Mouse (Mus musculus) megakaryocyte, embryonic 14.5 days (primary cell): ENCODE results near the gene Lingo1.

ENCODE experiments used
- FLI1 ChIP-seq: IDR thresholded peaks from 2 replicates; pipeline ENCODE4 v1.6.1; 2012; ENCODE audit warnings: low read length, inconsistent platforms, mixed read lengths
- GATA1 ChIP-seq: IDR thresholded peaks from 3 replicates; pipeline ENCODE4 v1.6.1; 2012; ENCODE audit warnings: mixed read lengths, low read length, inconsistent platforms, borderline replicate concordance

- TF ChIP-seq FLI1 (no peak), GATA1 (no peak)
Observed at GRCm38 (mm10) chr9:56581016-56581415, 215.3 kb downstream of the Lingo1 start.
